Mouse (Mus musculus): ENCODE results near the gene Sephs1.
"Not testable (repeated sequence)": the region's sequence is repeated elsewhere in the genome, so short reads cannot be mapped to it uniquely, and the experiment has no call there.

The Sephs1 gene

GRCm38 (mm10) chr2:4907916-4908315 lies 26.6 kb downstream of the Sephs1 start:
- no peak for DNase-seq (ENCODE audit: low spot score)

- DNase-seq (ENCODE audit: low spot score), result no peak
Measured at GRCm38 (mm10) chr2:4908771-4909315, 27.5 kb downstream of the Sephs1 start.

DNA sequence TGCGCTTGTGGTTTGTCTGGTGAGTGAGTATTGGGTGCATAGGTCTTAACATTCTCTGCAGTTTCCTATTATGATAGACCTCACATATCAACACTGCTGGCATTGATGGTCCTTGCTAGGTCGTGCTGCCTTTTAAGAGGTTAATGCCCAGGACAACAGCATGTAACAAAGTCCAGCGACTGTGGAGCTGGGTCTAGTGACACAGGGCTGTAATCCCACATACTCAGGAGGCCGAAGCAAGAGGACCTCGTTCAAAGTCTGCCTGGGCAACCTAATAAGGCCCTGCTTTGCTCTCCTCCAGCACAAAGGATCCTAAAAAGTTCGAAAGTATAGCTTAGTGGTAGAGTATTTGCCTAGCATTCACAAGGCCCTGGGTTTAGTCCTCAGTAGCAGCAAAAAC lies 28.5 kb downstream of the Sephs1 start:
- DNase-seq (ENCODE audit: low spot score), result no peak

- DNase-seq (ENCODE audit: low spot score), result no peak
Measured at GRCm38 (mm10) chr2:4910521-4910920, 29.2 kb downstream of the Sephs1 start.

GRCm38 (mm10) chr2:4913949-4914348 lies 32.6 kb downstream of the Sephs1 start:
- no peak for DNase-seq (ENCODE audit: low spot score)

DNA sequence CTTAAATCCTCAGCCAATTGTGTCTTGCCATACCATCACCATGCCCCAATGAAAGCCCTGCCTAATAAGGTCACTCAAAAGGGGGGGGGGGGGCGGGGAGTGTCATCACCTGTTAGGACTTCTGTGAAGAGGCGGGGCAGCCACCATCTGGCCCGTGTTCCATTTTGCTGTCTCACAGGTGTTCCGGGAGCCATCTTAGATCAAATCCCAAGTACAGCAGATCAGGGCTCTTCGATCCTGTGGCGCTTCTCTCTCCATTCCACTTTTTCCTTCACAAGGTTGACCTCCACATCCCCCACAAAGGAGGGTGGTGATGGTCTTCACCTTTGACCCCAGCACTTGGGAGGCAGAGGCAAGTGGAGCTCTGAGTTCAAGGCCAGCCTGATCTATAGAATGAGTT lies 34.7 kb downstream of the Sephs1 start:
- no peak for DNase-seq (ENCODE audit: low spot score)

DNA sequence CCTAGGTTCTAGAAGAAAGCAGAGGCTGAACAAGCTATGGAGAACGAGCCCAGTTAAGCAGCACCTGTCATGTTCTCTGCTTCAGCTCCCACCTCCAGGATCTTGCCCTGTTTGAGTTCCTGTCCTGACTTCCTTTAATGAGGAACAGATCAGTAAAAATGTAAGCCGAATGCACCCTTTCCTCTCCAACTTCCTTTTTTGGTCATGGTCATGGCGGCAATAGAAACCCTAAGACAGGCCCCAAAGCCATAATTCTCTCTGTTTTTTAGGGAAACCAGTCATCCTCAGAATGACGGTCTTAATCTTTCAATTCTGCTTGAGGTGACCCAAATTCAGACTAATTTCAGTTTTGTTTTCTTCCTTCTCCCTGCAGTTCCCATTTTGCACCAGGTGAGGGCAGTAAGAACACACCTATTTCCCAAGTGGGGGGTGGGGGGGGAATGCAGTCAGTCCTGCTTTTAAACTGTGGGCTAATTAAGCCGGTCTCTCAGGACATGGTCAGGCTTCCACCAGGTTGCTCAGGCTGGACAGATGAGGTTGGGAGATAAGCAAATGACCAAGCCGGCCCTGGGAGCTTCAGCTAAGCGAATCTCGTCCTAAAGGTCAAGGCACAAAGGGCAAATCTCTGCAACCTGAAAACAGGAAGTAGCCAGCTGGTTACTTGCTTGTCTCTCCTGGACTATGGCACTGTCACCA lies 36.1 kb downstream of the Sephs1 start:
- DNase-seq (ENCODE audit: low spot score), result peak; percentile 37

DNA sequence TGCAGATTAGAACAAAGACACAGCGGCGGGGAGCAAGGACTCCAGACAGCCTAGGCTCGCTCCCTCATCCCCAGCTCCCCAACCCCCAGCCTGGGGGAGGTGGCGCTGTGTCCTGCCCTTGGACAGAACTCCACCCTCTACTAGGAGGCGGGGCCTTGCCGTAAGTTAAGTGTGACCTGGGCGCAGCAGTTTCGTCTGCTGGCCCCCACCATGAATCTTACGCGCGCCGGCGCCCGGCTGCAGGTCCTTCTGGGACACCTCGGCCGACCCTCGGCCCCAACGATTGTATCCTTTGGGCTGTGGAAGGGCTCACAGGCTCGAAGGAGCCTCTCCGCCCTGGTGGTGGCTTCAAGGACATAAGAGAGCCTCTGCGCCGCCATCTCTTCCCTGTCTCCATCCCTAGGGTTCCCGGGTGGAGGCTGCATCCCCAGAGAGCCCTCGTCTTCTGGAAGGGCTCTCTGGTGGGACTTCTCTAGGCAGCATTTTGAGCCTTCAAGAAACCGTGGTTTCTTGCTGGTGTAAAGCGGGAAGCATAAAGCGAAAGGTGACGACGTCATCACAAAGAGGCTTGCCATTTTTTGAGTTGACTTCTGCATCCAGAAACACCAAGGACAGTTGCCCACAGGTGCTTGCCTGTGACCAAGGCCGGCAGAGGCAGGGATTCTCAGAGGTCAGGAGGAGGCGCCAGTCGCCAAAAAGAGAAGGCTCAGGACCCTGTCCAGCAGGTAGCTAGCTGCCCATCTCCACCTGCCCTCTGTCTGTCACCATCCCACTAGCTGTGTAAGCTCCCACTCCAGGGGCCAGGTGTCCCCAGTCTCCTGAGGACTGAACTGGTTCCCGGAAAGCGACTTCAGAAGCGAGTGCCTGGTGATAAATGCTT lies 37.7 kb downstream of the Sephs1 start, which contains the start of gene Phyh:
Gene Phyh, plus strand, starts transcription at position 160 of the 880 bp plus-strand sequence.
- DNase-seq (ENCODE audit: low spot score), result peak; percentile 80

DNA sequence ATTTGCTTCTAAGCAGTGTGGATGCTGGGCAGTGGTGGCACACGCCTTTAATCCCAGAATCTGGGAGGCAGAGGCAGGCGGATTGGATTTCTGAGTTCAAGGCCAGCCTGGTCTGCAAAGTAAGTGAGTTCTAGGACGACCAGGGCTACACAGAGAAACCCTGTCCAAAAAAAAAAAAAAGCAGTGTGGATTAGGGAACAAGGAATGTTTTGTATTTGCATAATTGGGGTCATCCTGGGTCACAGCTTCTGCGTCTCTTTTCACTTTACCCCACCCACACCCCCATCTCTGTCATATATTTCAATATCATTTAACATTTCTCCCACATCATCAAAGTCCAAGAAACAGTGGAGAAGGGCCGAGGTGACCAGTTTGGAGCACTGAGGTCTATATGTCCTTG lies 39.7 kb downstream of the Sephs1 start:
- no peak for DNase-seq (ENCODE audit: low spot score)

- no peak for DNase-seq (ENCODE audit: low spot score)
Measured at GRCm38 (mm10) chr2:4922476-4923164, 41.3 kb downstream of the Sephs1 start.

GRCm38 (mm10) chr2:4927391-4927790 lies 46.0 kb downstream of the Sephs1 start:
- no peak for DNase-seq (ENCODE audit: low spot score)

DNA sequence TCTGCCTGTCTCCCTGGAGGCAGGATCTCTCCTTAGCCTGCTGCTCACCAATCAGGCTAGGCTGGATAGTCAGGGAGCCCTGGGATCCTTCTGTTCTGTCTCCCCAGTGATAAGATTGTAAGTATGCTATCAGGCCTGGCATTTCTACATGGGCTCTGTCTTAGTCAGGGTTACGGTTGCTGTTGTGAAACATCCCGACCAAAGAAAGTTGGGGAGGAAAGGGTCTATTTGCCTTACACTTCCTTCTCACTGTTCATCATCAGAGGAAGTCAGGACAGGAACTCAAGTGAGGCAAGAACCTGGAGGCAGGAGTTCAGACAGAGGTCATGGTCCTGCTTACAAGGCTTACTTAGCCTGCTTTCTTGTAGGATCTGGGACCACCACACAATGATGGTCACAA lies 47.9 kb downstream of the Sephs1 start:
- no peak for DNase-seq (ENCODE audit: low spot score)

DNA sequence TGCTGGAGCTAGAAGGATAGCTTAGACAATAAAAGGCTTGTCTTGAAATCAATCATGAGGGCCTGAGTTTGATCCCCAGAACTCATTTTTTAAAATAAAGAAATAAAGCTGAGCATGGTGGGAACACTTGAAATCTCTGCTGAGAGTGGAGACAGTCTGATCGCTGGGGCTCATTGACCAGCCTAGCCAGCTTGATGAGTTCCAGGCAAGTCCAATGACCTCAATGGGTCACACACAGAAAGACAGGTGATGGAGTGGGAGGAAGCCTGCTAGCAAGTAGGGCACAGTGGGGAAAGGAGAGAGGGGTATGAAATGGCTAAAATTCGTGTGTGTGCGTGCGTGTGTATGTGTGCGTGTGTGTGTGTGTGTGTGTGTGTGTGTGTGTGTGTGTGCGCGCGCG lies 53.2 kb downstream of the Sephs1 start:
- no peak for DNase-seq (ENCODE audit: low spot score)

- no peak for DNase-seq (ENCODE audit: low spot score)
Measured at GRCm38 (mm10) chr2:4937931-4938330, 56.6 kb downstream of the Sephs1 start.

DNA sequence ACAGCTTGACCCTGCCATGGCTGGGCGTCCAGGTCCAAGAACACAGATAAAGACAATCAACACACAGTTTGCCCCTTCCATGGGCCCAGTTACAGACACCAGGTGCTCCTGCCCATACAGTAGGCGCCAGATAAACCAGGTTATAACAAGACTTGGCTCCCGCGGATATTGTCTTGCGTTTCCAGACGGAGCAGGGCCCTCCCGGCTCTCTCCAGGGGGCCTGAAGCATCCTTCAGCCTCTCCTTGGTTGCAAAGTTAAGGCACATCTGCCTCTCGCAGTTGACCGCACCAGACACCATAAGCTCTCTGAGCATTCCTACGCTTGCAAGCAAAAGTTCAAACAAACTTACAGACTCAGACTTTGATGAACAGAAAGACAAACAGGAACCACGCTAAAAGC lies 59.5 kb downstream of the Sephs1 start:
- no peak for DNase-seq (ENCODE audit: low spot score)

GRCm38 (mm10) chr2:4949691-4950090 lies 68.3 kb downstream of the Sephs1 start:
- DNase-seq (ENCODE audit: low spot score), result not testable (repeated sequence)

- no peak for DNase-seq (ENCODE audit: low spot score)
Measured at GRCm38 (mm10) chr2:4950986-4951385, 69.6 kb downstream of the Sephs1 start.

GRCm38 (mm10) chr2:4954216-4954760 lies 72.9 kb downstream of the Sephs1 start:
- no peak for DNase-seq (ENCODE audit: low spot score)

DNA sequence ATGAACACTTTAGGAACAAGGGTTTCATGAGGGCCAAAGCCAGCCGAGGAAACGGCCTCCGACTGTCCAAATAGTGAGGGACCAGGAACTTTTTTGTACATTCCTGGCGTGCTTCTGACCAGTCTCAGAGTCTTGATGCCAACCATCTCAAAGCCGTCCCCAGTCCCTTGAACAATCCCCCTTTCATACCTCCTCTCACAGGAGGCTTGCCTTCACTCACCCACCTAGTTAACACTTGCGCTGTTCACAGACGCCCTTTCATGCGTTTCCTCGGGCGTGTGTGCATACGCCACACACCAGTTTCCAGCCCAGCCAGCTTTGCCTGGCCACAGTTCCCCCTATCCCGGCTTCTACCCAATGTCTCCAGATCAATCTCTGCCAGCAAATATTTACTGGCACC lies 76.7 kb downstream of the Sephs1 start:
- no peak for DNase-seq (ENCODE audit: low spot score)
